Mouse (Mus musculus) stomach, postnatal 0 days (tissue): ENCODE measurements around the gene St7. TPM values are rescaled to one million over a fixed set of nuclear protein-coding genes. Genes with fewer than 3 reads are reported as not detected.

Experiments
- ATAC-seq: fragments of 200-750 bp; cut with Nextera tagmentation; 2 replicates; pipeline ENCODE4 v1.8.0; 2017; ENCODE audit not compliant: low FRiP score, low TSS enrichment
- DNase-seq: peaks from one replicate; pipeline ENCODE4 v3.0.0-alpha.2; 2016; ENCODE audit warnings: low spot score
- H3K27ac ChIP-seq: fragments of 300-500 bp; sonication (generic); replicated peaks from 2 replicates; pipeline ENCODE4 v1.5.1; 2014; ENCODE audit warnings: mild to moderate bottlenecking, control low read depth
- H3K27me3 ChIP-seq: fragments of 300-500 bp; sonication (generic); 2 replicates; pipeline ENCODE4 v1.6.1; 2014; ENCODE audit warnings: low read length; ENCODE audit not compliant: control insufficient read depth, insufficient read depth
- H3K36me3 ChIP-seq: fragments of 300-500 bp; sonication (generic); 2 replicates; pipeline ENCODE4 v1.6.1; 2014; ENCODE audit warnings: low read length, mixed read lengths; ENCODE audit not compliant: control insufficient read depth, insufficient read depth
- H3K4me1 ChIP-seq: fragments of 300-500 bp; sonication (generic); replicated peaks from 2 replicates; pipeline ENCODE4 v1.6.1; 2014; ENCODE audit warnings: antibody characterized with exemption; ENCODE audit not compliant: control insufficient read depth, insufficient read depth
- H3K4me2 ChIP-seq: fragments of 300-500 bp; sonication (generic); replicated peaks from 2 replicates; pipeline ENCODE4 v1.6.1; 2014; ENCODE audit warnings: low read depth, mild to moderate bottlenecking, control low read depth, moderate library complexity
- H3K4me3 ChIP-seq: fragments of 300-500 bp; sonication (generic); 2 replicates; pipeline ENCODE4 v1.5.1; 2014; ENCODE audit warnings: low read depth, low read length, control low read depth
- H3K9ac ChIP-seq: fragments of 300-500 bp; sonication (generic); 2 replicates; pipeline ENCODE4 v1.6.1; 2014; ENCODE audit warnings: mild to moderate bottlenecking, low read length, control low read depth, mixed read lengths
- H3K9me3 ChIP-seq: fragments of 300-500 bp; sonication (generic); 2 replicates; pipeline ENCODE4 v1.6.1; 2016; ENCODE audit warnings: low read length; ENCODE audit not compliant: control insufficient read depth
- CTCF ChIP-seq: IDR thresholded peaks from 2 replicates; pipeline ENCODE4 v1.5.1; 2016; ENCODE audit warnings: antibody characterized with exemption, low read depth, mild to moderate bottlenecking, moderate library complexity
- EP300 ChIP-seq: optimal IDR thresholded peaks from 2 replicates; pipeline ENCODE3; 2016; ENCODE audit warnings: antibody characterized with exemption
- WGBS: fragments of 180-500 bp; shearing (Covaris S2); extraction: QIAGEN DNeasy Blood & Tissue Kit; methylation state at CpG from one replicate; pipeline ENCODE4 v1.1.7; 2014; 5-methylcytosine and 5-hydroxymethylcytosine counted together
- polyA plus RNA-seq: library from polyadenylated mRNA; unstranded; fragments of >200 nt; fragmentation: Nextera tagmentation; extraction: Ambion mirVana; gene quantifications from 2 replicates; pipeline ENCODE4 v1.2.1, GENCODE M21; 2015

The St7 gene
- polyA plus RNA-seq, 1 experiment from 2014 or later = 12.5 TPM

GRCm38 (mm10) chr6:17747724-17748123, 55.0 kb downstream of the St7 start:
- Histone ChIP-seq H3K4me3 (no peak overlapping the region), H3K27ac (no peak overlapping the region), H3K36me3 (no peaks in the 10 kb centered on the region), H3K4me1 (no peaks in the 10 kb centered on the region), H3K27me3 (no peaks in the 10 kb centered on the region), H3K9ac (no peak overlapping the region), H3K9me3 (no peaks in the 10 kb centered on the region), H3K4me2 (no peak overlapping the region)
- no peak for ATAC-seq
- DNase-seq = no peak
- WGBS = 80% methylated on average over 13 of the region's 13 CpGs
- TF ChIP-seq EP300 = no peak
- no peak for TF ChIP-seq CTCF

GRCm38 (mm10) chr6:17748866-17749582, 56.3 kb downstream of the St7 start:
- TF ChIP-seq EP300 = no peak
- peak; percentile 26; the same call in 1 of the 2 replicates for TF ChIP-seq CTCF
- no peaks in the 10 kb centered on the region for H3K27me3 ChIP-seq
- H3K4me3 ChIP-seq = peak overlapping the region; percentile 32
- WGBS = 6% methylated on average over 18 of the region's 18 CpGs
- DNase-seq (peak; percentile 67), ATAC-seq (peak; percentile 94)
- 0 out of 2 replicates have a peak overlapping the region, but pooled peaks have one; percentile 4 for H3K9ac ChIP-seq
- no peaks in the 10 kb centered on the region for H3K36me3 ChIP-seq
- H3K27ac ChIP-seq = no peak overlapping the region
- H3K4me2 ChIP-seq = peak overlapping the region; percentile 49
- no peaks in the 10 kb centered on the region for H3K9me3 ChIP-seq
- H3K4me1 ChIP-seq = no peaks in the 10 kb centered on the region

- Histone ChIP-seq H3K27me3 (no peaks in the 10 kb centered on the region), H3K36me3 (no peaks in the 10 kb centered on the region), H3K27ac (no peak overlapping the region), H3K4me3 (peak overlapping the region; percentile 32; the same call in 1 of the 2 replicates), H3K4me2 (peak overlapping the region; percentile 49), H3K4me1 (no peaks in the 10 kb centered on the region), H3K9ac (no peak overlapping the region), H3K9me3 (no peaks in the 10 kb centered on the region)
- WGBS = 68% methylated on average over 3 of the region's 3 CpGs
- TF ChIP-seq EP300 = no peak
- no peak for TF ChIP-seq CTCF
- ATAC-seq (no peak), DNase-seq (no peak)
Observed at GRCm38 (mm10) chr6:17749596-17749995, 56.9 kb downstream of the St7 start.

- no peak overlapping the region for H3K27ac ChIP-seq
- no peaks in the 10 kb centered on the region for H3K4me1 ChIP-seq
- ATAC-seq (no peak), DNase-seq (no peak)
- 71% methylated on average over 9 of the region's 9 CpGs for whole genome bisulfite sequencing
- H3K9me3 ChIP-seq = no peaks in the 10 kb centered on the region
- H3K27me3 ChIP-seq = no peaks in the 10 kb centered on the region
- TF ChIP-seq CTCF = no peak
- no peak for TF ChIP-seq EP300
- H3K4me2 ChIP-seq = no peak overlapping the region
- no peak overlapping the region for H3K4me3 ChIP-seq
- H3K36me3 ChIP-seq = no peaks in the 10 kb centered on the region
- H3K9ac ChIP-seq = no peak overlapping the region
Observed at GRCm38 (mm10) chr6:17750041-17750660, 57.4 kb downstream of the St7 start.

DNA sequence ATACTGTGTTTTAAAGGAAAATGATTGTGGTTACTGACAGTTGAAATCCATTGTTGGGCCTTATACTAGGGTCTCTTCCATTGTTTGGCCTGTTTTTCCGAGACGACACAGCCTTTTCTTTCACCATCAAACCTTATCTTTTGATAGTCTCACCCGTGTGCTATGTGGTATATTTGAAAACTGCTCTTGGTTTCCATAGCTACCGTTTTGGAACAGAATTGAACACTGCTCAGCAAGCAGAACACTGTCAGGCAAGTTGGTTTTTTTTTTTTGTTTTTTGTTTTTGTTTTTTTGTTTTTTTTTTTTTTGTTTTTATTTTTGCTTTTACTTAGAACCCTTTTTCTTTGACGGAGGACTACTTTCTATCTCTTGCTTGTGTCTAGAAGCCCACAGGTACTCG, 58.2 kb downstream of the St7 start:
- H3K4me3 ChIP-seq = no peak overlapping the region
- H3K27me3 ChIP-seq = no peaks in the 10 kb centered on the region
- no peak for DNase-seq
- WGBS = 78% methylated on average over 6 of the region's 6 CpGs
- TF ChIP-seq EP300 = no peak
- TF ChIP-seq CTCF = no peak
- no peak for ATAC-seq
- H3K36me3 ChIP-seq = no peaks in the 10 kb centered on the region
- no peaks in the 10 kb centered on the region for H3K9me3 ChIP-seq
- no peaks in the 10 kb centered on the region for H3K4me1 ChIP-seq
- H3K9ac ChIP-seq = no peak overlapping the region
- no peak overlapping the region for H3K27ac ChIP-seq
- H3K4me2 ChIP-seq = no peak overlapping the region

- no peak for DNase-seq
- no peak overlapping the region for H3K9ac ChIP-seq
- WGBS = 72% methylated on average over 6 of the region's 6 CpGs
- no peaks in the 10 kb centered on the region for H3K4me1 ChIP-seq
- H3K36me3 ChIP-seq = no peaks in the 10 kb centered on the region
- no peak for ATAC-seq
- H3K4me3 ChIP-seq = no peak overlapping the region
- H3K27me3 ChIP-seq = no peaks in the 10 kb centered on the region
- H3K4me2 ChIP-seq = no peak overlapping the region
- no peak overlapping the region for H3K27ac ChIP-seq
- TF ChIP-seq CTCF (no peak), EP300 (no peak)
- H3K9me3 ChIP-seq = no peaks in the 10 kb centered on the region
Observed at GRCm38 (mm10) chr6:17755902-17756301, 63.2 kb downstream of the St7 start.
